Mouse (Mus musculus) activated CD4-positive, CD25-positive, alpha-beta regulatory T cell, adult 9 weeks (primary cell): ENCODE measurements around the gene Scmh1. TPM values are rescaled to one million over a fixed set of nuclear protein-coding genes. Genes with fewer than 3 reads are reported as not detected.

Experiments
- polyA plus RNA-seq: library from polyadenylated mRNA; unstranded; fragments of 100-300 nt; shearing (Covaris generic); gene quantifications from one replicate; pipeline ENCODE4 v1.2.1, GENCODE M21; 2017

The Scmh1 gene
- 11.4 TPM for polyA plus RNA-seq

GRCm38 (mm10) chr4:120405144-120405805 lies at the start of gene Scmh1:
Scmh1 (plus strand) TSS chr4:120405281.

GRCm38 (mm10) chr4:120531986-120532385 lies 126.9 kb downstream of the Scmh1 start, which contains the start of gene Slfnl1:
Slfnl1 (plus strand) TSS chr4:120532231.

GRCm38 (mm10) chr4:120569486-120570437 lies 164.7 kb downstream of the Scmh1 start, which contains the start of gene Ctps:
Ctps (minus strand) TSS chr4:120570276.

Other genes starting within 250 kb of the Scmh1 start
- gene Edn2, start 244.1 kb upstream of the Scmh1 start, polyA plus RNA-seq = 0.38 TPM
- gene Foxo6, start 117.9 kb upstream of the Scmh1 start, polyA plus RNA-seq = not detected
- not detected for gene Slfnl1, start 127.0 kb downstream of the Scmh1 start, polyA plus RNA-seq
- gene Ctps, start 165.0 kb downstream of the Scmh1 start, polyA plus RNA-seq = 23.8 TPM
- not detected for gene Gm8439, start 183.5 kb downstream of the Scmh1 start, polyA plus RNA-seq